Mouse (Mus musculus): ENCODE data around the gene Ssu72.
"Not testable (repeated sequence)": the region's sequence is repeated elsewhere in the genome, so short reads cannot be mapped to it uniquely, and the experiment has no call there.

The Ssu72 gene

DNA sequence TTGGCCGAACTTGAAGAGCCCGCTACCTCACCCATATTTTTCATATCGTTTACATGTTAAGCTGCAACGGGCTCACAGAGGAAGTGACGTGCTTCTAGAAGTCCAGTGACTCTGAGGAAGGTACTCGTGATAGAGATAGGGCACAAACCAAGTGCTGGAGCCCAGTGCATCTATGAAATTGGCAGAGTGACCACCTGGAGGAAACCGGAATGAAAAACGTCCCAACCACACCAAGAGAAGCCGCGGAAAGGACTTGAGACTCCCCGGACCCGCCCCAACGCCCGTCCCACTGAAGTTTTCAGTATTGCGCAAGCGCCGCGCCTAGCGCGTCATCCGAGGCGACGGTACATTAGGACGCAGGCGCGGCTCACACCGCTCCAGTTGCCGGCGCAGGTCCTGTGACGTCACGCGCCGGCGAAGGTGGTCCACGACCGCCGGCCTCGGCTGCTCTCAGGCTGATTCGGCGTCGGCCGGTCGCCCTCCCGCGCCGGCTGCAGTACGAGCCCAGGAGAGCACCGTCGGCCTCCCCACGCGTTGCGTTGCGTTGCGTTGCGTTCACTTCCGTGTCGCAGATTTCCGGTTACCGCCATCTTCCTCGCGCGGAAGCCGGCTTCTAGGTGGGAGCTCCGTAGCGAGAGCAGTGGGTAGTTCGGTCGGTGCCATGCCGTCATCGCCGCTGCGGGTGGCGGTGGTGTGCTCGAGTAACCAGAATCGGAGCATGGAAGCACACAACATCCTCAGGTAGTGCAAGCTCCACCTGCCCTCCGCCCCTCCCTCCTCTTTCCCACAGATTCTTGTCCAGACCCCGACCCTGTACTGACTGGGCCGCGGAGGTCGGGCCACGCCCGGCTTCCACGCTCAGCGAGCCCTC is at the start of gene Ssu72:
Gene Ssu72, plus strand, starts transcription at position 80 of the 871 bp plus-strand sequence.
- DNase-seq (ENCODE audit: low spot score in 2 of 2): peak; percentile 96 to 97

DNA sequence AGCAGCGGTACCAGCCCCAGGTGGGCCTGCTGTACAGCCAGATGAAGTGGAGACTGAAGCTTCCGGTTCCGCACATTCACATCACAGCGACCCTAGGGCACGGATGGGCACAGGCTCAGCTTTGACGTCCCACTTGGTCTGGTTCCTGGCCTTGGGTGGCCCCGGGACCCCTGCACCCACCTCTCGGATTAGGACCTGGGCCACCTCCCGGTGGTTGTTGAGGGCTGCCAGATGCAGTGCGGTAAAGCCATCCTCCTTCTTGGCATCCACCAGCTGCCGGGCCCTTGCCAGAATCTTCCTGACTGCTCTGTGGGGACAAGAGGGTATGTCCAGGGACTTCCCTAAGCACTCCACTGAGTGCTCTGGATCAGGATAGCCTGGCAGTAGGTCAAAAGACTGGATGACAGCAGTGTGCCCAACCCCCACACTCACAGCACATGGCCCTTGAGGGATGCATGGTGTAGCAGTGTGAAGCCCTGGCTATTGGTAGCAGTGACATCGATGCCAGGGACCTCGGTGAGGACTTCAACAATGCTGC is 48.3 kb upstream of the Ssu72 start:
- DNase-seq (ENCODE audit: low spot score in 2 of 2): no peak

DNA sequence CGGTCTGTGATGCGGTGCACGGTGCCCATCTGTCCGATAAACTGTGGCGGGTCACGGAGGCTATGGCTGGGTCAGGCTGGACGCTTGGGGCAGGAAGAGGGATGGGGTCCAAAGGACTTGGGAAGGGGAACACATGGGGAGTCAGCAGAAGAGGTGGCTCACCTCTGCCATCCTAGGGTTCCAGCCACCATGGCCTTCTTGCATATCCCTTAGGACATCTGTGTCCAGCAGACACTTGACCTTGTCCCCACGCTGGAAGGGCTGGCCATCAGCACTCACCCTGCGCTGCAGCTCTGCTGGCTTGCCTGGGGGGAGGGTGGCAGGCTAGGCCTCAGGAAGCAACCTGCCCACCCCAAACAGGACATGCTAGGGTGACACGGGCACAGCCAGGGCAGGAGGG is 45.6 kb upstream of the Ssu72 start:
- no peak for DNase-seq (ENCODE audit: low spot score in 2 of 2)

DNA sequence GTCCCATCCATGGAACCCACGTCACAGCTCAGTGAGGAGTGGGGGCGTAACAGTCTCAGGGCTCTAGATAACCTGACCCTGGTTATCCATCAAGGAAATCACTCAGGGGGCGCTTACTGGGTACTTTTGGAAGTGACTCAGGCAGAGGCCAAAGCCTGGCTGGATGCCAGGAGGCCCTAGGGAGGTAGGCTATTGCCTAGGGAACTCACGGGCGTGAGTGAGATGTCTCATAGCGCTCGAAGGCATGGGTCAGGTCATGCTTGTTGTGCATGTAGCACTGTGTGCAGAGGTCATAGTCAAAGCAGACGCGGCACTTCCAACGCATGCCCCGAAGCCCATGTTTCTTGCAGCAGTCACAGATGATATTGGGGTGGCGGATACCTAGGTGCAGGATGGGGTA is 44.0 kb upstream of the Ssu72 start:
- no peak for DNase-seq (ENCODE audit: low spot score in 2 of 2)

DNA sequence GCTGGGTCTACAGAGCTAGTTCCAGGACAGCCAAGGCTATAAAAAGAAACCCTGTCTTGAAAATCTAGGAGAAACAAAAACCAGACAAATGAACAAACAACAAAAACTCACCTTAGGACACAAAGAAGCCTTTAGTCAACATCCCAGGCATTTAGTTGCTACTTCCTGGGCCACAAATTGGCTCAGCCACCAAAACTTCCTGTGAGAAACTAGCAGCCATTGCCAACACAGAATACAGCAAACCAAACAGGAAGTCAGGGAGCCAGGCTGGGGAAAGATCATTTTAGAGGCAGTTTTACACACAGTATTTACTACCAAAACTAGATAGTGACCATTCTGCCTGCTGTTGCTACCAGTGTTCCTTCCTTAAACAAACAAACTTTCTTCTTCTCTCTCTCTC is 37.7 kb upstream of the Ssu72 start:
- DNase-seq (ENCODE audit: low spot score in 2 of 2): no peak

DNA sequence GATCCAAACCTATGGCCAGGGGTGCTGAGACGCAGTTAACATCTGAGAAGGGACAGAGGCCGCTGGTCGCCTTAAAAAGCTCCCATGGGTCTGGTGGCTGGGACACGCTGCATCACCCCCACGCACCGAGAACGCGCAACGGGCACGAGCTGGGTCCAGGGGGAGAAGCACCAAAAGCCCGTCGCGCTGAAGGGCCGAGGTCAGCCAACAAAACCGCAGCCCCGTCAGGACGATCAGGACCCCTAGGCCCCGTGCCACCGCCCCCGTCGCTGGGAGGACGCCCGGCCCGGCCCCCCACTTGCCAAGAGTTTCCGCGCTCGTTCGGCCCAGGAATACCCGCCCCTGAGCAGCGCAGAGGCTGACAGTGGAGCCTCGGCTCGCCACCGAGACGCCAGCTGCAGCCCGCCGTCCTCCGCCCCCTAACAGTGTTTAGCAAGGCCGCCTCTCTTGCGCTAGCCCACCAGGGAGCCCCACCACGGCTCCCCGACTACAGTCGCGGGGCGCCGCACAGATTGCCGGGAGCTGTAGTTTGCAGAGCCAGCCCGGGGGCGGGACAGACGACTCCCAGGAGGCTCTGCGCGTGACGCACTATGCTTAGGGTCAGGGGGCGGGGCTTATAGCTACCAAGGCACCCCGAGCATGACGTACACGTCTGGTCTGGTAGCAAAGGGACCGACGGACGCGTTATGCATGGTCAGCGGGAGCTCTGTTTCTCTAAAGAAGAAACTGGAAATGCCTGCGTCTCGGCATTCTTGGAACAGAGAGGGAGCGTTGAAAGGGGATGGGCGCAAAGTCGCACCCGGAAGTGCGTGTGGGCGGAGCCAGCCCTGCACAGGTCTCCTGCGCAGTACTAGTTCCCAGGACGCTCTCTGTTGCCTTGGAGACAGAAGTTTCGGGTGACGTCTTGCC is 35.7 kb upstream of the Ssu72 start, which contains the start of gene Mib2:
Gene Mib2, minus strand, starts transcription at position 510 of the 909 bp plus-strand sequence.
- DNase-seq (ENCODE audit: low spot score in 2 of 2): peak; percentile 98 to 99

DNA sequence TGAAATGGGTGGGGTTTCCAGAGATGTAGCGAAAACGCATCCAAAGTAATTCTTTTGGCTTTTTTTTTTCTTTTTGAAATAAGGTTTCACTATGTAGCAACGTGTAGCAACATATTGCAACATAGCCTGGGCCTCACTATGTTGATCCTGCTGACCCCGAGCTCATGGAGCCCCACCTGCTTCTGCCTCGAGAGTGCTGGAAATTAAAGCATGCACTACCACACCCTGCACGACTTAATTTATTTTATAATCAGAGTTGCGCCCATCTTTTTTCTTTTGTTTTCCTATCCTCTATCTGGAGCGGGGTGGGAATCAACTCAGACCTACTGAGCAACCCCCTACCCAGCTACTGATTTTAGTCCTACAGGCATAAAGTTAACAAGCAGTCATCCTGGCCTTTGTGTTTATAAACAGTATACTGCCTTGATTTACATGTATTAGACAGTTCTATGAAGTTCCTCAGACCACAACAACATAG is 35.0 kb upstream of the Ssu72 start:
- no peak for DNase-seq (ENCODE audit: low spot score in 2 of 2)

DNA sequence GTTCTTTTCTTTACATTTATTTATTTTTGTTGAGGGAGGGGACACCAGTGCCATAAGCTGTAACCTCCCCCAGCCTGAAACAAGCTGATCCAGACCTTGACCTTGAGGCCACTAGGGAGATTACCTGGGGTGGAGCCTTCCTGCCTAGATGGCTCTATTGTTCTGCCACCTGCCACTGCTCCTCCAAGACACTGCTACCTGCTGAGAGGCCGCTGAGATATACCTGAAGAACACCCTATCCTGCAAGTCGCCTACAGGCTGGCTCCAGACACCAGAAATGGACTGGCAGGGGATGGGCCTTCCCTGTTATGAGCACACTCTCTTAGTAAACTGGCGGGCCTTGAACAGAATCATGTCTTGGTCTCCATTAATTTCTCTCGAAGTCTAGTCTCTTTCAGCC is 34.4 kb upstream of the Ssu72 start:
- DNase-seq (ENCODE audit: low spot score in 2 of 2): not testable (repeated sequence)

DNA sequence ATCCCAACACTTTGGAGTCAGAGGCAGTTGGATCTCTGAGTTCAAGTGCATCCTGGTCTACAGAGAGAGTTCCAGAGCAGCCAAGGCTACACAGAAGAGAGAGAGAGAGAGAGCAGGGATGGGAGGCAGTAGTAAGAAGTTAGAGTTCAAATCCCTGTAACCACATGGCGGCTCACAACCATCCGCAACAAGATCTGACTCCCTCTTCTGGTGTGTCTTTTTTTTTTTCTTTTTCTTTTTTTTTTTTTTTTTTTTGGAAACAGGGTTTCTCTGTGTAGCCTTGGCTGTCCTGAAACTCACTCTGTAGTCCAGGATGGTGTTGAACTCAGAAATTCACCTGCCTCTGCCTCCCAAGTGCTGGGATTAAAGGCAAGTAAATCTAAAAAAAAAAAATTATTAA is 32.5 kb upstream of the Ssu72 start:
- no peak for DNase-seq (ENCODE audit: low spot score in 2 of 2)

DNA sequence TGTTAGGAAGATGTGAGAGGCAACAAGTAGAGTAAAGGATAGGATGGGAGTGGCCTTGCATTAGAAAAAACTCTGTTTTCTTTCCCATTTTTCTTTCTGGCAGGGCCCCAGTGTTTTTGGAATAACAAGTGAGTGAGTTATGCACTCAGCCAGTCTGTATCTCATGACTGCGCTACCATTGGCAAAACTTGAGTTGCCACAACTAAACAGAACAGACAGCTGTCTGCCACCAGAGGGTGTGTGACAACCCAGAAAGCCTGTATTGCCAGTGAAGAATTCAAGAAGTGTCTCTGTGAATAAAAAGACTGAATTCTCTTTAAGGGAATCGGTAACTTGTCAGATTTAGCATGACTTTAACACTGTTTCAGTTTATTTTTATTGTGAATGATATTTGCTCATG is 28.6 kb upstream of the Ssu72 start:
- DNase-seq (ENCODE audit: low spot score in 2 of 2): no peak

DNA sequence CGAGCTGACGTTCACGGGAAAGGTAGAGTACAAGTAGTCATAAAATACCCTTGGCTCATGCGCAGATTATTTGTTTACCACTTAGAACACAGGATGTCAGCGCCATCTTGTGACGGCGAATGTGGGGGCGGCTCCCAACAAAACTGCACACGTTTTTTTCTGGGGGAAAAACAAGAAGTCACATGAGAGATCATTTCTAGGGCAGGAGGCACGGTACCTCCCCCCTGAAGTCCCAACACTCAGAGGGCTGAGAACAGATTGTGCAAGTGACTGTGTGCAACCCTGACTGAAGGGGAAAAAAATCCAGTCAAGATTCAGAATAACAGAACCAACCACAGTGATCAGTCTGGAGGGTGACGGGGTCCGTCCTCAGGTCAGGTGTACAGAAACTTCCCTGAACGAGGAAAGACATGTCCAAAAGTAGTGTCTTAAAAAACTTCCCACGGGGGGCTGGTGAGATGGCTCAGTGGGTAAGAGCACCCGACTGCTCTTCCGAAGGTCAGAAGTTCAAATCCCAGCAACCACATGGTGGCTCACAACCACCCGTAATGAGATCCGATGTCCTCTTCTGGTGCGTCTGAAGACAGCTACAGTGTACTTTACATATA is 20.8 kb upstream of the Ssu72 start:
- DNase-seq (ENCODE audit: low spot score in 2 of 2): not testable (repeated sequence)

DNA sequence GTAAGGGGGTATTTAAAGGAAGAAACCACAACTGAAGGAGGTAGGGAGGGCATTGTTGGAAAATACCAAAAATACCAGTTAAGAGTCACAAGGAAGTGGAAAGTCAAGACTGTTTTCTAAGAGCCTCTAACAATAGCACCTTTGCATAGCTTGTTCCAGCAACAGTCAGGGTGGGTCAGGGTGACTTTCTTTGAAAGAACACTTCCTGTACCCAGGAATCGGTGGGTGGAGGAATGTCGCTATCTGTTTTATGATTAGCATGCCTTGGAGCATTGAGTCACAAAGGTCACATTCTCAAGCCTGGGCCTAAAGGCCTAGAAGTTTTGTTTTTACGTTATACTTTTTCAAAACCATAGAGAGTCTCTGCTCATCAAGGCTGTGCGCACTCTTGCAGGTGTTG is 16.8 kb upstream of the Ssu72 start:
- not testable (repeated sequence) for DNase-seq (ENCODE audit: low spot score in 2 of 2)

DNA sequence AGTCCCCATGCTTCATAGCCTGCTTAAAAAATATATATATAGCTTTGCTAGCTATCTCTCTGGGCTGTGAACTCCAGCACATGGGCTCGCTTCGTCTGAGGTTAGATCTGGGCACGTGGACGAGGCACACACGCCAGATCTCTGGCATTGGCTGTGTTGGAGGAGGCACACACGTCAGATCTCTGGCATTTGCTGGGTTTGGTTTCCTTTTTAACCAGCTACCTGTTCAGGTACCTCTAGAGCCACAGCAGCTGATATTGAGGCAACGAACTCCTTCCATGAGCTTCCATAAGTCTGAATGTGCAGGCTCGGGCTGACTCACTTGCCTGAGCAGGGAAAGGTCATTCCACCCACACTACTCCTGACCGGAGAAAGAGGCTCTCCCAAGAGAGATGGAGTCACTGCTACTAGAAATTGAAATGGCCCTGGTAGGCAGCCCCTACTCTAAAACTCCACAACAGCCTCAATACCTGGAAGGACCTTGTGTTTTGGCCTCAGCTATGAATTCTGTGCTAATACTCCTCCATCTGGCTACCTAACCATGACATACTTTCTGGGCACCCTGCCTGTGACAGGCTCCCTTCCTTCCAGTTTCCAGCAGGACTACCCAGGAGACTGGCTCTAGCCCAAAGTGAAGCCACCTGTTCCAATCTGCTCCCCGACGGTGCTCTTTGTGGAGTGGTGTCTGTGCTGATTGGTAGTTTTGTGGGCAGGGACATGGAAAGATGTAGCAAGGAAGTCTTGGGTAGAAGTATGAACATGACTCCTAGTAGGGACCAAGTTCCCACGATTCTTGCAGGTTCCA is 13.8 kb upstream of the Ssu72 start:
- peak; percentile 69 to 71 for DNase-seq (ENCODE audit: low spot score in 2 of 2)

DNA sequence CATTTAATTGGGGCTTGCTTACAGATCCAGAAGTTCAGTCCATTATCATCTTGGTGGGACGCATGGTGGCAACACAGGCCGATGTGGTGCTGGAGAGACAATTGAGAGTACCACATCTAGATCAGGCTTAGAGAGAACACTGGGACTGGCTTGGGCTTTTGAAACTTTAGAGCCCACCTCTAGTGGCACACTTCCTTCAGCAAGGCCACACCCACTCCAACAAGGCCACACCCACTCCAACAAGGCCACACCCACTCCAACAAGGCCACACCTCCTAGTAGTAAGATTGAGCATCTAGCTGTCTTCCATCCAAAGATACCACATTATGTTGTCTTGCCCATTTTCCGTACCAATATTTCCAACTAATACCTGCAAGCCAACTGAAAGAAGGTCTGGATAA is 12.2 kb upstream of the Ssu72 start:
- no peak for DNase-seq (ENCODE audit: low spot score in 2 of 2)

DNA sequence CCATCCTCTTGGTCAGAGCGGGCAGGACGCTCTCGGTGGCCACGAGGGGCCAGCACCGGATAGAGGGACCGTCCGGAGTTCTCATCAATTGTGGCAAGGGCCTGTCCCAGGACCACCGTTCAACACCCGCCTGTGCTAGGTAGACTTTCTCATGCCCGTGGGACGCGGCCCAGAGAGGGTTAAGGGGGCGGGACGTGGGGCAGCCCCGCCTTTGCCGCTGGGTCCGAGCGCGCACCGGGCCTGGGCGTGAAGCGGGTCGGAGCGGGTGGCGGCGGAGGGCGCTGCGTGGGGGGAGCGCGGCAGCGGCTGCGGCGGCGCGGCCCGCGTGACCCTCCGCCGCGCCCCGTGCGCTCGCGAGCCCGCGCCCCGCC is 10.5 kb upstream of the Ssu72 start, which contains the start of gene Fndc10:
Gene Fndc10, plus strand, starts transcription at position 232 of the 371 bp plus-strand sequence.
- DNase-seq (ENCODE audit: low spot score in 2 of 2): peak; percentile 86

DNA sequence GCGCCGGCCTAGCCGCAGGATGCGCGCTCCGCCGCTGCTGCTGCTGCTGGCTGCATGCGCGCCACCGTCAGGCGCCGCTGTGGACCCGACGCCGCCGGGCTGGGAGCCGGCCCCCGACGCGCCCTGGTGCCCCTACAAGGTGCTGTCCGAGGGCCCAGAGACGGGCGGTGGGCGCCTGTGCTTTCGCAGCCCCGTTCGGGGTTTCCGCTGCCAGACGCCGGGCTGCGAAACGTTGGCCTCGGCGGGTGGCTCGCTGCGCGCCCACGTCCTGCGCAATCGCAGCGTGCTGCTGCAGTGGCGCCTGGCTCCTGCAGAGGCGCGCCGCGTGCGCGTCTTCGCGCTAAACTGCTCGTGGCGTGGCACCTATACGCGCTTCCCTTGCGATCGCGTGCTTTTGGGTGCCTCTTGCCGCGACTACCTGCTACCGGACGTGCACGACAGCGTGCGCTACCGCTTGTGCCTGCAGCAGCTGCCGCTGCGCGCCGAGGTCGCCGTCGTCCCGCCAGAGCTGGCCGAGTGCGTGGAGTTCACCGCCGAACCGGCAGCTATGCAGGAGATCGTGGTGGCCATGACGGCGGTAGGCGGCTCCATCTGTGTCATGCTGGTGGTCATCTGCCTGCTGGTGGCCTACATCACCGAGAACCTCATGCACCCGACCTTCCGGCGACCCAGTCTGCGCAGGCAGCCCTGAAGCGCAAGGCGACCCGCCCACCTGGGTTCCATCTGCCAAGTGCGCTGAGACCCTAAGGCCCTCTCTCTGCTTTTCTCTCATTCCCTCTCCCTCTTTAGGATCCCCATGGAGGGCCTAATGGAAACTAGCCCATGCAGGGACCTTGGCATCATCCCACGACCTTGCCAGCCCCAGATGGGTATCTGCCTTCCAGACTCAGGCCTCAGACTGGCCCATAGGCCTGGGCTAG is 9.9 kb upstream of the Ssu72 start:
- DNase-seq (ENCODE audit: low spot score in 2 of 2): peak; percentile 86 to 90

DNA sequence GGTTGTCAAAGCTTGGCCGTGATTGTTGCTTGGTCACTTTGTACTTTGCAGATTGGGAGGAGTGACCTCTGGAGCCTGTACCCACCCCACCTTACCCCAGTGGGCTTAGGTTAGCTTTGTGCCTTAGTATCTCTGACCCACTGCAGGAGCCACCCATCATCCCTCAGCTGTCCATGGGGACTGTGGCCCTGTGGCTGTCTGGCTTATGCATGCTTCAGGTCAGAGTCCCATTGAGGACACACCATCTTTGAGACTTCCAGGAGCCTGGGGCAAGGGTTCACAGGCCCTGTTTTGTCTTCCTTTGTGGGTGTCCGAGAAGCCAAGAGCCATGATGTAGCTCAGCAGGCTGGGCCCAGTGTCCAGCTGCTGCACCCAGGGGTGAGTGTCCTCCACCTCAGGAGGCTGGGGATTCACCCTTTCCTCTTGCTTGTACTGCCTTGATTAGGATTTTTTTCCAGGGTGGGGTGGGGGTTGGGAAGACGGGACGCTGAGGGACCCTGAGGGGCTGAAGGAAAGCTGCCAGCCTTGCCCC is 9.0 kb upstream of the Ssu72 start:
- peak in 1 of 2 experiments; percentile 33 for DNase-seq (ENCODE audit: low spot score in 2 of 2)

DNA sequence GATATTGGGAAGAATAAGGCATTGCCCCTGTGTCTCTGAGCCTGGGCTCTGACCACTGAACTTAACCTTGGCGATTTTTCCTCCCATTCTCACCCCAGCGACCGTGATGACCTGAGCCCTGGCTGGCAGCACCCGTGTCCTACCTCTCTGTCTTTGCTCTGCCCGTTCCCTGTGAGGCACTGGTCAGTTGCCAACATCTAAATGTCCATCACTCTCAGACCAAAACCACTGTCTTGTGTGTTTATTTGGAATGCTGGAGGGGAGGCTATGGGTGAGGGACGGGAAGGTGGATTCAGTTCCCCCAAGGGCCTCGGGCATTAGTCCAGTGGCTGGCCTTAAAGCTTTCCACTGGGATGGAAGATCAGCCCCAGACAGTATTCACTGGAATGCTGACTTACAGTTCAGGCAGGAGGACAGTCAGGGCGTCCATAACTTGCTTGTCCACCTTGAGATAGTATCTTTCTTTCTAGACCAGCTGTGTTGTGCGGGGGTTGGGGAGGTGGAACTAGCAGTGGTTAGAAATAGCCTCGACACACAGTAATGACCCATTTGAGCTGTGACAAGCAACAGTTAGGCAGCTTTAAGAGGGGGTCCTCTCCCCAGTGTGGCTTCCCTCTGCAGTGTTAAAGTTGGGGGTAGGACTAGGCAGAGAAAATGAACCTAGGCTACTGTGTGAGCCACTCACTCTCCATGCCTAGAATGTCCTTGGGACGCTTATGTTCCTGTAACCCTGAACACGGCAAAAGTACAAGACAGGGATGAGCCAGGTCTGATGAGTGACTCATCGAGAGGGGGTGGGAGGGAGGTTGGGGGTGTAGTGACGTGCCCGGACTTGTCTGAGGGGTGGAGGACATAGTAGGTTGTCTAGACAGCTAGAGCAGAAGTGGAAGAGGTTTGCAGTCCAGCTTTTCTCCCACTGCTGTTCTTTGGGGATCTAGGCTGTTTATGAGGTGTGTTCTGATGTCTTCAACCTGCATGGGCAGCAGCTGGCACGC is 8.0 kb upstream of the Ssu72 start:
- peak in 1 of 2 experiments; percentile 41 for DNase-seq (ENCODE audit: low spot score in 2 of 2)
